Mouse (Mus musculus): ENCODE results near the gene Phf12.
A peak's percentile ranks its signal among the peaks of the same experiment; 100 is the strongest.
"Not testable (repeated sequence)": the region's sequence is repeated elsewhere in the genome, so short reads cannot be mapped to it uniquely, and the experiment has no call there.

Phf12 gene

GRCm38 (mm10) chr11:78031947-78032808 is 49.6 kb downstream of the Phf12 start, which contains the start of gene Dhrs13:
TSS of gene Dhrs13 (plus strand) at chr11:78032280.
- peak; percentile 97 for DNase-seq (ENCODE audit: low spot score)

GRCm38 (mm10) chr11:78032809-78033195 is 50.2 kb downstream of the Phf12 start:
- no peak for DNase-seq (ENCODE audit: low spot score)

- DNase-seq (ENCODE audit: low spot score) = no peak
Measured at GRCm38 (mm10) chr11:78033931-78034617, 51.5 kb downstream of the Phf12 start.

- no peak for DNase-seq (ENCODE audit: low spot score)
Measured at GRCm38 (mm10) chr11:78036791-78037190, 54.2 kb downstream of the Phf12 start.

- peak; percentile 72 for DNase-seq (ENCODE audit: low spot score)
Measured at GRCm38 (mm10) chr11:78037831-78038752, 55.5 kb downstream of the Phf12 start, which contains the start of gene Flot2. TSS of gene Flot2 (plus strand) at chr11:78037931.

GRCm38 (mm10) chr11:78040878-78041277 is 58.3 kb downstream of the Phf12 start:
- no peak for DNase-seq (ENCODE audit: low spot score)

GRCm38 (mm10) chr11:78042290-78042870 is 59.8 kb downstream of the Phf12 start:
- not testable (repeated sequence) for DNase-seq (ENCODE audit: low spot score)

- peak; percentile 72 for DNase-seq (ENCODE audit: low spot score)
Measured at GRCm38 (mm10) chr11:78044758-78045251, 62.3 kb downstream of the Phf12 start.

- DNase-seq (ENCODE audit: low spot score) = not testable (repeated sequence)
Measured at GRCm38 (mm10) chr11:78048637-78049036, 66.1 kb downstream of the Phf12 start.

- DNase-seq (ENCODE audit: low spot score) = no peak
Measured at GRCm38 (mm10) chr11:78053078-78053477, 70.5 kb downstream of the Phf12 start.

GRCm38 (mm10) chr11:78056946-78057345 is 74.4 kb downstream of the Phf12 start:
- DNase-seq (ENCODE audit: low spot score) = no peak

GRCm38 (mm10) chr11:78059833-78060757 is 77.5 kb downstream of the Phf12 start:
- peak; percentile 83 for DNase-seq (ENCODE audit: low spot score)

- no peak for DNase-seq (ENCODE audit: low spot score)
Measured at GRCm38 (mm10) chr11:78062563-78062962, 80.0 kb downstream of the Phf12 start.

GRCm38 (mm10) chr11:78065906-78066305 is 83.4 kb downstream of the Phf12 start:
- DNase-seq (ENCODE audit: low spot score) = no peak

- DNase-seq (ENCODE audit: low spot score) = no peak
Measured at GRCm38 (mm10) chr11:78066641-78067040, 84.1 kb downstream of the Phf12 start.

- DNase-seq (ENCODE audit: low spot score) = no peak
Measured at GRCm38 (mm10) chr11:78067566-78067965, 85.0 kb downstream of the Phf12 start.

GRCm38 (mm10) chr11:78069130-78069529 is 86.6 kb downstream of the Phf12 start:
- no peak for DNase-seq (ENCODE audit: low spot score)

- DNase-seq (ENCODE audit: low spot score) = no peak
Measured at GRCm38 (mm10) chr11:78069646-78070045, 87.1 kb downstream of the Phf12 start.

- no peak for DNase-seq (ENCODE audit: low spot score)
Measured at GRCm38 (mm10) chr11:78071938-78072337, 89.4 kb downstream of the Phf12 start.

GRCm38 (mm10) chr11:78072425-78073130 is 90.0 kb downstream of the Phf12 start:
- no peak for DNase-seq (ENCODE audit: low spot score)

All from MN1 (cell line).